35 mouse cellular contexts compared by ENCODE assay signal in genomic region chr9:92530055-92530454, GRCm38 (mm10).
"Had no signal": no experiment of that assay in that cellular context is flagged by ENCODE, and none has a peak within 500 bp of the region (broad histone marks: within the 10 kb centered on the region; RNA-seq: fewer than 3 reads in every experiment).

No protein-coding gene starts in this region.

- H3K27me3 ChIP-seq: heart, embryonic 12.5 days; heart, embryonic 13.5 days; heart, embryonic 15.5 days; hindbrain, embryonic 12.5 days; hindbrain, embryonic 13.5 days; hindbrain, embryonic 15.5 days; intestine, embryonic 15.5 days; kidney, embryonic 15.5 days had no signal

- H3K9ac ChIP-seq: heart, embryonic 12.5 days; heart, embryonic 13.5 days; heart, embryonic 15.5 days; hindbrain, embryonic 12.5 days; hindbrain, embryonic 13.5 days; hindbrain, embryonic 14.5 days; hindbrain, embryonic 15.5 days; intestine, embryonic 15.5 days; kidney, embryonic 15.5 days had no signal

- ATAC-seq: hindbrain, embryonic 16.5 days; hindbrain, postnatal 0 days; inflammation-experienced regulatory T-cells, adult 6 months; intestine, embryonic 15.5 days; intestine, embryonic 16.5 days; intestine, postnatal 0 days had no signal

- H3K27ac ChIP-seq: heart, embryonic 10.5 days; heart, embryonic 13.5 days; heart, embryonic 15.5 days; hindbrain, embryonic 10.5 days; hindbrain, embryonic 12.5 days; hindbrain, embryonic 13.5 days; hindbrain, embryonic 14.5 days; hindbrain, embryonic 15.5 days; hindbrain, postnatal 0 days; intestine, embryonic 15.5 days; kidney, embryonic 15.5 days; kidney, postnatal 0 days; layer of hippocampus, adult 2 months had no signal

- H3K4me2 ChIP-seq: heart, embryonic 11.5 days; heart, embryonic 12.5 days; heart, embryonic 13.5 days; heart, embryonic 15.5 days; hindbrain, embryonic 12.5 days; hindbrain, embryonic 13.5 days; hindbrain, embryonic 14.5 days; hindbrain, embryonic 15.5 days; intestine, embryonic 15.5 days; kidney, embryonic 15.5 days had no signal

- H3K36me3 ChIP-seq: heart, embryonic 10.5 days; heart, embryonic 12.5 days; heart, embryonic 13.5 days; heart, embryonic 15.5 days; hindbrain, embryonic 10.5 days; hindbrain, embryonic 12.5 days; hindbrain, embryonic 13.5 days; hindbrain, embryonic 15.5 days; intestine, embryonic 15.5 days; kidney, embryonic 15.5 days had no signal

- H3K4me3 ChIP-seq: heart, embryonic 10.5 days; heart, embryonic 12.5 days; heart, embryonic 13.5 days; heart, embryonic 15.5 days; hindbrain, embryonic 10.5 days; hindbrain, embryonic 12.5 days; hindbrain, embryonic 13.5 days; hindbrain, embryonic 15.5 days; intestine, embryonic 15.5 days; kidney, embryonic 15.5 days; layer of hippocampus, adult 2 months had no signal

- H3K4me1 ChIP-seq: heart, embryonic 10.5 days; heart, embryonic 12.5 days; heart, embryonic 13.5 days; heart, embryonic 15.5 days; hindbrain, embryonic 10.5 days; hindbrain, embryonic 12.5 days; hindbrain, embryonic 13.5 days; hindbrain, embryonic 15.5 days; intestine, embryonic 15.5 days; kidney, embryonic 15.5 days had no signal

- H3K9me3 ChIP-seq: heart, embryonic 10.5 days; heart, embryonic 12.5 days; heart, embryonic 13.5 days; heart, embryonic 15.5 days; hindbrain, embryonic 10.5 days; hindbrain, embryonic 12.5 days; hindbrain, embryonic 13.5 days; hindbrain, embryonic 15.5 days; intestine, embryonic 15.5 days; kidney, embryonic 15.5 days had no signal

- DNase-seq: heart, postnatal 10 days; heart, postnatal 14 days; heart, postnatal 36 days; heart, postnatal 4 days; kidney, adult 11 months; kidney, adult 18-20 months; kidney, adult 2 months; kidney, adult 8-10 months; kidney, adult 9 months; kidney, postnatal 10 days; kidney, postnatal 14 days; kidney, postnatal 25 days; kidney, postnatal 36 days; kidney, postnatal 4 days; layer of hippocampus, adult 9-11 months; layer of hippocampus, postnatal 36 days had no signal
